Comparison of ENCODE assay signal across 19 mouse cellular contexts in genomic region chr14:123187270-123188058, GRCm38 (mm10).
A peak's percentile ranks its signal among the peaks of the same experiment; 100 is the strongest.
DNase-seq lines count a peak whose midpoint lies in the region; ATAC-seq and TF ChIP-seq lines count a peak whose summit lies in the region.
"Had no signal": no experiment of that assay in that cellular context is flagged by ENCODE, and none has a peak within 500 bp of the region (broad histone marks: within the 10 kb centered on the region; RNA-seq: fewer than 3 reads in every experiment).

No protein-coding gene starts in this region.

- H3K27me3 ChIP-seq in hindbrain, embryonic 11.5 days (ENCODE audit: control insufficient read depth, insufficient read depth, low read length): no peaks in the 10 kb centered on the region
- H3K27me3 ChIP-seq in hindbrain, postnatal 0 days (ENCODE audit: insufficient read depth, low read length): no peaks in the 10 kb centered on the region
- H3K27me3 ChIP-seq in neural tube, embryonic 11.5 days (ENCODE audit: control insufficient read depth, insufficient read depth, low read length): no peaks in the 10 kb centered on the region
- no peaks in the 10 kb centered on the region for H3K27me3 ChIP-seq in forebrain, embryonic 16.5 days (replicated peaks; ENCODE audit: control insufficient read depth, insufficient read depth, low read length)
- H3K27me3 ChIP-seq in neural tube, embryonic 15.5 days (replicated peaks): no peaks in the 10 kb centered on the region
- H3K27me3 ChIP-seq: Patski had no signal

- no peaks in the 10 kb centered on the region for H3K4me1 ChIP-seq in hindbrain, embryonic 11.5 days (replicated peaks; ENCODE audit: control insufficient read depth, insufficient read depth, low read length)
- no peaks in the 10 kb centered on the region for H3K4me1 ChIP-seq in hindbrain, postnatal 0 days (ENCODE audit: insufficient read depth, low read length)
- H3K4me1 ChIP-seq in neural tube, embryonic 11.5 days (ENCODE audit: control insufficient read depth, insufficient read depth, low read length): no peaks in the 10 kb centered on the region
- 0 out of 2 replicates have a peak, but pooled peaks cover 2% of the 10 kb centered on the region for H3K4me1 ChIP-seq in forebrain, embryonic 16.5 days (replicated peaks; ENCODE audit: control insufficient read depth, insufficient read depth, low read length)
- H3K4me1 ChIP-seq in neural tube, embryonic 15.5 days: no peaks in the 10 kb centered on the region
- H3K4me1 ChIP-seq: heart, embryonic 10.5 days; limb, embryonic 10.5 days had no signal

- intact Hi-C loops in gastrocnemius, postnatal 36 days (cut with DNase I): no loop called here
- intact Hi-C loops in heart, postnatal 14 days (cut with DNase I): no loop called here

- no peak overlapping the region for H3K27ac ChIP-seq in hindbrain, embryonic 11.5 days (ENCODE audit: low read depth, low read length)
- no peak overlapping the region for H3K27ac ChIP-seq in hindbrain, postnatal 0 days
- no peak overlapping the region for H3K27ac ChIP-seq in neural tube, embryonic 11.5 days (ENCODE audit: low read depth, low read length)
- H3K27ac ChIP-seq in forebrain, embryonic 16.5 days (ENCODE audit: low read length): no peak overlapping the region
- H3K27ac ChIP-seq in neural tube, embryonic 15.5 days (replicated peaks): peak overlapping the region; percentile 52; the same call in 1 of the 2 replicates
- H3K27ac ChIP-seq: heart, embryonic 10.5 days; limb, embryonic 10.5 days; macrophage had no signal

- no peak for TF ChIP-seq CTCF in hindbrain, postnatal 0 days (IDR thresholded peaks at IDR 0.05; ENCODE audit: low read depth)

- WGBS in hindbrain, embryonic 11.5 days: 64% methylated on average over 11 of the region's 11 CpGs
- WGBS in hindbrain, postnatal 0 days: 53% methylated on average over 11 of the region's 11 CpGs
- 67% methylated on average over 11 of the region's 11 CpGs for WGBS in neural tube, embryonic 11.5 days
- 66% methylated on average over 11 of the region's 11 CpGs for WGBS in forebrain, embryonic 16.5 days
- WGBS in neural tube, embryonic 15.5 days: 40% methylated on average over 11 of the region's 11 CpGs

- H3K9ac ChIP-seq in hindbrain, embryonic 11.5 days (ENCODE audit: low read depth, low read length): no peak overlapping the region
- no peak overlapping the region for H3K9ac ChIP-seq in hindbrain, postnatal 0 days (replicated peaks; ENCODE audit: low read length)
- H3K9ac ChIP-seq in neural tube, embryonic 11.5 days (ENCODE audit: low read length): no peak overlapping the region
- no peak overlapping the region for H3K9ac ChIP-seq in forebrain, embryonic 16.5 days (replicated peaks; ENCODE audit: low read depth, low read length)
- no peak overlapping the region for H3K9ac ChIP-seq in neural tube, embryonic 15.5 days (replicated peaks)
- H3K9ac ChIP-seq: lung, embryonic 14.5 days had no signal

- no peaks in the 10 kb centered on the region for H3K9me3 ChIP-seq in hindbrain, embryonic 11.5 days (ENCODE audit: control insufficient read depth, low read length)
- no peaks in the 10 kb centered on the region for H3K9me3 ChIP-seq in hindbrain, postnatal 0 days (ENCODE audit: low read length)
- no peaks in the 10 kb centered on the region for H3K9me3 ChIP-seq in neural tube, embryonic 11.5 days (ENCODE audit: control insufficient read depth, low read length)
- no peaks in the 10 kb centered on the region for H3K9me3 ChIP-seq in forebrain, embryonic 16.5 days (ENCODE audit: control insufficient read depth, low read length)
- H3K9me3 ChIP-seq in neural tube, embryonic 15.5 days (replicated peaks): no peaks in the 10 kb centered on the region
- H3K9me3 ChIP-seq: heart, embryonic 10.5 days; limb, embryonic 10.5 days had no signal

- no peaks in the 10 kb centered on the region for H3K36me3 ChIP-seq in hindbrain, embryonic 11.5 days (ENCODE audit: control insufficient read depth, insufficient read depth, low read length)
- no peaks in the 10 kb centered on the region for H3K36me3 ChIP-seq in hindbrain, postnatal 0 days (ENCODE audit: insufficient read depth, low read length)
- H3K36me3 ChIP-seq in neural tube, embryonic 11.5 days (ENCODE audit: control insufficient read depth, insufficient read depth, low read length): no peaks in the 10 kb centered on the region
- H3K36me3 ChIP-seq in forebrain, embryonic 16.5 days (ENCODE audit: control insufficient read depth, insufficient read depth): no peaks in the 10 kb centered on the region
- H3K36me3 ChIP-seq in neural tube, embryonic 15.5 days: no peaks in the 10 kb centered on the region
- H3K36me3 ChIP-seq: heart, embryonic 10.5 days; limb, embryonic 10.5 days had no signal

- no peak overlapping the region for H3K4me3 ChIP-seq in hindbrain, embryonic 11.5 days (ENCODE audit: low read depth, low read length)
- H3K4me3 ChIP-seq in hindbrain, postnatal 0 days (ENCODE audit: low read length): no peak overlapping the region
- no peak overlapping the region for H3K4me3 ChIP-seq in neural tube, embryonic 11.5 days (ENCODE audit: low read depth, low read length)
- no peak overlapping the region for H3K4me3 ChIP-seq in forebrain, embryonic 16.5 days (replicated peaks; ENCODE audit: low read length)
- no peak overlapping the region for H3K4me3 ChIP-seq in neural tube, embryonic 15.5 days (replicated peaks)
- H3K4me3 ChIP-seq: heart, embryonic 10.5 days; limb, embryonic 10.5 days had no signal

- no peak for ATAC-seq in hindbrain, embryonic 11.5 days (ENCODE audit: low FRiP score)
- ATAC-seq in hindbrain, postnatal 0 days: no peak
- no peak for ATAC-seq in neural tube, embryonic 11.5 days (ENCODE audit: insufficient read depth, low FRiP score, low TSS enrichment)
- ATAC-seq in forebrain, embryonic 16.5 days: peak; percentile 58
- ATAC-seq in neural tube, embryonic 15.5 days (ENCODE audit: low FRiP score): peak; percentile 72
- ATAC-seq: activated CD4-positive, CD25-positive, alpha-beta regulatory T cell, adult 4 months; Patski had no signal

- DNase-seq in hindbrain, embryonic 11.5 days (ENCODE audit: low spot score): peak; percentile 19
- DNase-seq in hindbrain, postnatal 0 days (ENCODE audit: low spot score): no peak
- DNase-seq in neural tube, embryonic 11.5 days (ENCODE audit: low spot score): peak; percentile 14
- no peak for DNase-seq in neural tube, embryonic 10.5 days (ENCODE audit: extremely low spot score, low spot score)
- DNase-seq in gastrocnemius, postnatal 36 days: no peak
- no peak for DNase-seq in heart, postnatal 14 days
- DNase-seq: adrenal gland, postnatal 14 days; cerebellum, adult 18-20 months; heart, postnatal 36 days; lung, embryonic 14.5 days; thymus, postnatal 14 days had no signal

- H3K4me2 ChIP-seq in hindbrain, embryonic 11.5 days (replicated peaks; ENCODE audit: low read depth, low read length): no peak overlapping the region
- no peak overlapping the region for H3K4me2 ChIP-seq in hindbrain, postnatal 0 days (ENCODE audit: low read depth, low read length)
- no peak overlapping the region for H3K4me2 ChIP-seq in neural tube, embryonic 11.5 days (ENCODE audit: low read depth)
- no peak overlapping the region for H3K4me2 ChIP-seq in forebrain, embryonic 16.5 days (ENCODE audit: low read length)
- no peak overlapping the region for H3K4me2 ChIP-seq in neural tube, embryonic 15.5 days
- H3K4me2 ChIP-seq: liver, embryonic 11.5 days; lung, embryonic 14.5 days had no signal

Comparison
In these comparisons a context has a peak if more than half of its experiments do, and no peak if none do; other contexts are left out.
1. ATAC-seq: peak in forebrain, embryonic 16.5 days (single experiment) and neural tube, embryonic 15.5 days (single experiment); none in hindbrain, embryonic 11.5 days (single experiment), hindbrain, postnatal 0 days (single experiment) and neural tube, embryonic 11.5 days (single experiment).
2. DNase-seq: peak in hindbrain, embryonic 11.5 days (single experiment) and neural tube, embryonic 11.5 days (single experiment); none in hindbrain, postnatal 0 days (single experiment), neural tube, embryonic 10.5 days (single experiment), gastrocnemius, postnatal 36 days (0 of 2) and heart, postnatal 14 days (0 of 2).